Mouse (Mus musculus) MEL (cell line): ENCODE data around the gene Dusp2. TPM values are rescaled to one million over a fixed set of nuclear protein-coding genes. Genes with fewer than 3 reads are reported as not detected.

Experiments
- DNase-seq: peaks from one replicate; pipeline ENCODE4 v3.0.0; 2011; ENCODE audit warnings: low read depth, low spot score
- H3K27ac ChIP-seq: 2 replicates; pipeline ENCODE4 v1.5.1; 2012; ENCODE audit warnings: low read depth, mild to moderate bottlenecking, control low read depth, low read length, moderate library complexity; ENCODE audit not compliant: control insufficient read depth
- H3K27me3 ChIP-seq, 2 experiments: fragments of 150-350 bp in 1 of 2; sonication (generic) in 1 of 2; 2 replicates each; pipeline ENCODE4 v1.6.1; 2012; ENCODE audit warnings: low read length in 2 of 2, mild to moderate bottlenecking in 2 of 2, improper control_type of control experiment in 1 of 2, moderate library complexity in 1 of 2; ENCODE audit not compliant: insufficient read depth in 2 of 2, control insufficient read depth in 1 of 2
- H3K36me3 ChIP-seq, 2 experiments: 2 replicates each; pipeline ENCODE4 v1.6.1; 2012 to 2014; ENCODE audit warnings: low read length in 2 of 2, improper control_type of control experiment in 1 of 2, inconsistent platforms in 1 of 2, mild to moderate bottlenecking in 1 of 2; ENCODE audit not compliant: insufficient read depth in 2 of 2, control insufficient read depth in 1 of 2
- H3K4me1 ChIP-seq, 2 experiments: fragments of 150-350 bp in 1 of 2; sonication (generic) in 1 of 2; 2 replicates each; pipeline ENCODE4 v1.6.1; 2012; ENCODE audit warnings: low read length in 2 of 2, improper control_type of control experiment in 1 of 2, mild to moderate bottlenecking in 1 of 2; ENCODE audit not compliant: insufficient read depth in 2 of 2, control insufficient read depth in 1 of 2
- H3K4me3 ChIP-seq, 2 experiments: fragments of 150-350 bp in 1 of 2; sonication (generic) in 1 of 2; 2 replicates each; pipeline ENCODE4 v1.5.1; 2012; ENCODE audit warnings: low read depth in 2 of 2, low read length in 2 of 2, mild to moderate bottlenecking in 2 of 2, moderate library complexity in 2 of 2, control low read depth in 1 of 2, improper control_type of control experiment in 1 of 2; ENCODE audit not compliant: control insufficient read depth in 1 of 2, insufficient read depth in 1 of 2
- H3K79me2 ChIP-seq: 2 replicates; pipeline ENCODE4 v1.6.1; 2012; ENCODE audit warnings: mild to moderate bottlenecking, low read length, moderate library complexity; ENCODE audit not compliant: control insufficient read depth, poor library complexity, insufficient read depth
- H3K9ac ChIP-seq: 2 replicates; pipeline ENCODE4 v1.6.1; 2012; ENCODE audit warnings: low read depth, mild to moderate bottlenecking, control low read depth, low read length, moderate library complexity; ENCODE audit not compliant: control insufficient read depth, poor library complexity, severe bottlenecking
- H3K9me3 ChIP-seq: fragments of 150-350 bp; sonication (generic); replicated peaks from 2 replicates; pipeline ENCODE4 v1.6.1; 2012; ENCODE audit warnings: mild to moderate bottlenecking, low read length, improper control_type of control experiment, moderate library complexity; ENCODE audit not compliant: insufficient read depth
- CHD1 ChIP-seq: IDR thresholded peaks from 2 replicates; pipeline ENCODE4 v1.6.1; 2012; ENCODE audit warnings: low read depth, mild to moderate bottlenecking, inconsistent platforms, low read length, improper control_type of control experiment
- EP300 ChIP-seq, 2 experiments: IDR thresholded peaks; 2 replicates each; pipeline ENCODE4 v1.6.1; 2011; ENCODE audit warnings: improper control_type of control experiment in 2 of 2, low read length in 2 of 2, low read depth in 1 of 2, mild to moderate bottlenecking in 1 of 2
- ETS1 ChIP-seq: IDR thresholded peaks from 2 replicates; pipeline ENCODE4 v1.6.1; 2012; ENCODE audit warnings: low read depth, mild to moderate bottlenecking, inconsistent platforms, low read length, improper control_type of control experiment, moderate library complexity
- GATA1 ChIP-seq: IDR thresholded peaks from 2 replicates; pipeline ENCODE4 v1.6.1; 2011; ENCODE audit warnings: low read depth, low read length, improper control_type of control experiment
- HCFC1 ChIP-seq: IDR thresholded peaks from 2 replicates; pipeline ENCODE4 v1.6.1; 2012; ENCODE audit warnings: low read depth, mild to moderate bottlenecking, inconsistent platforms, low read length, improper control_type of control experiment, moderate library complexity
- MAX ChIP-seq: IDR thresholded peaks from 2 replicates; pipeline ENCODE4 v1.6.1; 2011; ENCODE audit warnings: low read length, improper control_type of control experiment
- MXI1 ChIP-seq: IDR thresholded peaks from 2 replicates; pipeline ENCODE4 v1.6.1; 2011; ENCODE audit warnings: mild to moderate bottlenecking, low read depth, low read length, improper control_type of control experiment
- MYB ChIP-seq: IDR thresholded peaks from 2 replicates; pipeline ENCODE4 v1.6.1; 2011; ENCODE audit warnings: mild to moderate bottlenecking, low read depth, low read length, improper control_type of control experiment
- MYC ChIP-seq: IDR thresholded peaks from 2 replicates; pipeline ENCODE4 v1.6.1; 2011; ENCODE audit warnings: low read depth, mild to moderate bottlenecking, low read length, improper control_type of control experiment, moderate library complexity
- NELFE ChIP-seq: IDR thresholded peaks from 2 replicates; pipeline ENCODE4 v1.6.1; 2011; ENCODE audit warnings: low read depth, low read length, improper control_type of control experiment
- NRF1 ChIP-seq: IDR thresholded peaks from 2 replicates; pipeline ENCODE4 v1.6.1; 2014; ENCODE audit warnings: low read depth, mild to moderate bottlenecking, inconsistent platforms, low read length, improper control_type of control experiment, moderate library complexity; ENCODE audit not compliant: poor library complexity, insufficient read depth, severe bottlenecking
- POLR2AphosphoS5 ChIP-seq: IDR thresholded peaks from 2 replicates; pipeline ENCODE4 v1.6.1; 2012; ENCODE audit warnings: low read depth, borderline replicate concordance, mild to moderate bottlenecking, inconsistent platforms, low read length, moderate library complexity, mixed read lengths
- RAD21 ChIP-seq: IDR thresholded peaks from 2 replicates; pipeline ENCODE4 v1.6.1; 2011; ENCODE audit warnings: mild to moderate bottlenecking, low read depth, low read length, improper control_type of control experiment
- RCOR1 ChIP-seq: IDR thresholded peaks from 2 replicates; pipeline ENCODE4 v1.6.1; 2012; ENCODE audit warnings: low read depth, mild to moderate bottlenecking, inconsistent platforms, low read length, improper control_type of control experiment
- TBP ChIP-seq: IDR thresholded peaks from 2 replicates; pipeline ENCODE4 v1.8.0; 2011; ENCODE audit warnings: low read depth, low read length, improper control_type of control experiment
- TCF12 ChIP-seq: IDR thresholded peaks from 2 replicates; pipeline ENCODE4 v1.6.1; 2014; ENCODE audit warnings: low read depth, mild to moderate bottlenecking, inconsistent platforms, low read length, improper control_type of control experiment, moderate library complexity
- UBTF ChIP-seq: IDR thresholded peaks from 2 replicates; pipeline ENCODE4 v1.6.1; 2012; ENCODE audit warnings: low read depth, mild to moderate bottlenecking, inconsistent platforms, low read length, improper control_type of control experiment, moderate library complexity, borderline replicate concordance; ENCODE audit not compliant: insufficient read depth
- USF2 ChIP-seq, 2 experiments: IDR thresholded peaks; 2 replicates each; pipeline ENCODE4 v1.6.1; 2011 to 2012; ENCODE audit warnings: improper control_type of control experiment in 2 of 2, low read length in 2 of 2, borderline replicate concordance in 1 of 2, inconsistent platforms in 1 of 2, low read depth in 1 of 2, mild to moderate bottlenecking in 1 of 2; ENCODE audit not compliant: insufficient read depth in 1 of 2
- ZKSCAN1 ChIP-seq: IDR thresholded peaks from 2 replicates; pipeline ENCODE4 v1.6.1; 2012; ENCODE audit warnings: low read depth, mild to moderate bottlenecking, inconsistent platforms, low read length, improper control_type of control experiment, moderate library complexity
- ZNF384 ChIP-seq: IDR thresholded peaks from 2 replicates; pipeline ENCODE4 v1.6.1; 2012; ENCODE audit warnings: low read depth, mild to moderate bottlenecking, inconsistent platforms, low read length, improper control_type of control experiment
- polyA plus RNA-seq, 2 experiments: library from polyadenylated mRNA; stranded (reverse) in 1 of 2; unstranded in 1 of 2; fragments of >175 nt in 1 of 2; fragments of >200 nt in 1 of 2; gene quantifications; 2 replicates each; pipeline versions ENCODE4 v1.2.1 to v1.2.4; 2012; ENCODE audit warnings: low replicate concordance in 2 of 2, low read depth in 1 of 2; ENCODE audit not compliant: insufficient read length in 2 of 2, insufficient read depth in 1 of 2, missing spikeins in 1 of 2
- total RNA-seq: library from RNA; depleted of rRNA; stranded (reverse); fragments of 300-350 nt; gene quantifications from 2 replicates; pipeline ENCODE4 v1.2.3, GENCODE M21; 2012

Dusp2 gene
- total and polyA plus RNA-seq, 3 experiments = 10.4 to 11.6 TPM; not detected in 1

GRCm38 (mm10) chr2:127335767-127336496 is at the start of gene Dusp2 (continued):
- TF ChIP-seq POLR2AphosphoS5 (no peak), HCFC1 (0 out of 2 replicates have a peak, but pooled peaks have one; percentile 42), ZNF384 (no peak), TBP (peak; percentile 84)
- TF ChIP-seq, all 39 proteins: peak for 18

- no peaks in the 10 kb centered on the region for H3K27me3 ChIP-seq
- no peak overlapping the region for H3K27ac ChIP-seq
- H3K9me3 ChIP-seq = no peaks in the 10 kb centered on the region
- no peaks in the 10 kb centered on the region for H3K79me2 ChIP-seq
- H3K36me3 ChIP-seq = peaks cover 0 to 27% of the 10 kb centered on the region in 2 experiments; a peak in 2 of 4 replicates
- H3K4me3 ChIP-seq = no peak overlapping the region
- TF ChIP-seq UBTF = no peak
- no peak for TF ChIP-seq CHD1
- no peak for TF ChIP-seq EP300 (IDR thresholded peaks at IDR 0.05; ENCODE audit: low read depth in 1 of 2, low read length in 2 of 2)
- no peak for TF ChIP-seq ZKSCAN1
- no peak for TF ChIP-seq MYB
- TF ChIP-seq ETS1 = no peak
- no peak for TF ChIP-seq TBP
- no peak for TF ChIP-seq RAD21
- no peak for TF ChIP-seq MAX
- TF ChIP-seq USF2 (IDR thresholded peaks at IDR 0.05; ENCODE audit: borderline replicate concordance in 1 of 2, insufficient read depth in 1 of 2, low read depth in 1 of 2, low read length in 2 of 2) = no peak
- TF ChIP-seq MXI1 = no peak
- no peak for TF ChIP-seq NRF1
- TF ChIP-seq RCOR1 = no peak
- TF ChIP-seq TCF12 = no peak
- no peak for TF ChIP-seq ZNF384
- TF ChIP-seq POLR2AphosphoS5 = no peak
- TF ChIP-seq NELFE = no peak
- TF ChIP-seq GATA1 = no peak
- no peak for TF ChIP-seq MYC
- no peak for DNase-seq
- H3K9ac ChIP-seq = no peak overlapping the region
- no peaks in the 10 kb centered on the region for H3K4me1 ChIP-seq
Observed at GRCm38 (mm10) chr2:127292250-127292649, 43.7 kb upstream of the Dusp2 start.
